Mouse (Mus musculus): ENCODE results near the gene Setd1b.

DNA sequence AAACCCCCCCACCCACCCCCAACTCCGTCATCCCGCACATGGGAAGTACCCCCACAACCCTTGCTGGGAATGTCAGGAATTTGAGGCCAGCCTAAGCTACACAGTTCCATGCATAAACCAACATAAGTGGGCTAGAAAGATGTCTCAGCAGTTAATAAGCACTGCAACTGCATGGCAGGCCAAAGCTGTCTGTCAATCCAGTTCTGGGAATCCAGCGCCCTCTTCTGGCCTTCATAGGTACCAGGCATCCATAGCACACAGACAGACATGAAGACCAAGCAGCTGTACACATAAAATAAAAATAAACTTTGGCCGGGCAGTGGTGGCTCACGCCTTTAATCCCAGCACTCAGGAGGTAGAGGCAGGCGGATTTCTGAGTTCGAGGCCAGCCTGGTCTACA is 13.4 kb downstream of the Setd1b start:
- TF ChIP-seq POLR2A (IDR thresholded peaks at IDR 0.05; ENCODE audit: low read depth, low read length), result no peak
- peak; percentile 79; the same call in 1 of the 2 replicates for TF ChIP-seq CTCF (IDR thresholded peaks at IDR 0.05; ENCODE audit: extremely low read depth, insufficient read length, insufficient replicate concordance, low read depth, low read length)
